Mouse (Mus musculus): ENCODE measurements around the gene Creg2. TPM values are rescaled to one million over a fixed set of nuclear protein-coding genes. Genes with fewer than 3 reads are reported as not detected.

Creg2 gene
- polyA plus RNA-seq, 1 experiment from 2014 or later: 0.06 TPM

DNA sequence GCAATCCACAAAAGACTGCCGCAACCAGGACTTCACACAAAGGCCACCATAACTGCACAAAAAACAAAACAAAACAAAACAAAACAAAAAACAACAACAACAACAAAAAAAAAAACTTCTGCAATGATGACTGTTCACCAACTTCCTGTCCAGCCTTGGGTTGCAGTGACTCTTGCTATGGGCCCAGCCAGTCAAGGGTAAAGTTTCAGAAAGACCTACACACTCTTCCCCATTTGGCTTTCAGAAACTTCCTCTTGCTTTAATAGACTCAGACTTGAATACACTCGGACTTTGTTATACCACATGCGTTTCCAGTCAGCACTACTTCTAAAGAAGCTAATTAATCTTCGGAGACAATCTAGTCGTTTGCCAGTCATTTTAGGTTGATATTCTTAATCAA lies 61.1 kb downstream of the Creg2 start:
- no peak for ATAC-seq (ENCODE audit: borderline replicate concordance, extremely low read depth, low FRiP score, low TSS enrichment)
- H3K9me3 ChIP-seq: no peaks in the 10 kb centered on the region
- H3K36me3 ChIP-seq: no peaks in the 10 kb centered on the region
- H3K4me3 ChIP-seq: no peak overlapping the region
- H3K27ac ChIP-seq: no peak overlapping the region
- no peak overlapping the region for H3K9ac ChIP-seq
- no peak overlapping the region for H3K4me2 ChIP-seq
- 74% methylated on average over 5 of the region's 5 CpGs for WGBS
- no peaks in the 10 kb centered on the region for H3K4me1 ChIP-seq
- no peaks in the 10 kb centered on the region for H3K27me3 ChIP-seq

DNA sequence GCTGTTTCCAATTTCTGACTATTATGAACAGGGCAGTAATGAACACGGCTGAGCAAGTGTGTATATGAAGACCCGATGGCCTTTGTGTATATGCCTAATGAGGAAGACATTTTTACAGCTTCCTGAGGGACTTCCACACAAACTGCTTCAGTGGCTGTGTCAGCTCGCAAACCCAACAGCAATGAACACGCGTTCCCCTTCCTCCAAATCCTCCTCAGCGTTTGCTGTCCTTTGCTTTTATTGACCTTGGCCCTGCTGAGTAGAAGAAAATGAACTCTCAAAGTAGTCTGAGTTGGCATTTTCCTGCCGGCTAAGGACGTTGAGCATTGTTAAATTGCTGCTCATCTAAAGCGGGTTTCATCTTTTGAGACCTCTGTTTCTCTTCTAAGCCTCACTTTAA lies 65.9 kb downstream of the Creg2 start:
- Histone ChIP-seq H3K36me3 (no peaks in the 10 kb centered on the region), H3K9ac (no peak overlapping the region), H3K27me3 (0 out of 2 replicates have a peak, but pooled peaks cover 4% of the 10 kb centered on the region), H3K9me3 (no peaks in the 10 kb centered on the region), H3K4me2 (no peak overlapping the region), H3K27ac (no peak overlapping the region), H3K4me3 (no peak overlapping the region), H3K4me1 (no peaks in the 10 kb centered on the region)
- 76% methylated on average over 9 of the region's 9 CpGs for WGBS
- no peak for ATAC-seq (ENCODE audit: borderline replicate concordance, extremely low read depth, low FRiP score, low TSS enrichment)

DNA sequence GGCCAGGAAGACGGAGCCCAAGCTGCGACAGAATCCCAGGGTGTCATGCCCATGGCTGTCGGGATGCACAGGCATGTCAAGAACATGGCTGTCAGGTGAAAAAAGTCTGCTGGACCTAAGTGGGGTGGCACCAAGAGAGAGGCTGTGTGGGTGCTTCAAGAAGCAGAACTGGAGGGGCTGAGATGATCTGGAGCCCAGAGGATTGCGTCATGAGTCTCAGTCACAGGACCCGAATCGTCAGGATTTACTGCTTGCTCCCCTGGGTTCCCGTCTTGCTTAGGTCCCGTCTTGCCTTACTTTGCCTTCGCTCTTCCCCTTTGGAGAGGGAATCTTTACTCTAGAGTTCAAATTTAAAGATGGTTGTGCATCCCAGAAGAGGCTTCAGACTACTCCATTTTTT lies 68.1 kb downstream of the Creg2 start:
- no peak for ATAC-seq (ENCODE audit: borderline replicate concordance, extremely low read depth, low FRiP score, low TSS enrichment)
- Histone ChIP-seq H3K9me3 (no peaks in the 10 kb centered on the region), H3K4me1 (no peaks in the 10 kb centered on the region; the same call in 1 of the 2 replicates), H3K27ac (no peak overlapping the region), H3K36me3 (no peaks in the 10 kb centered on the region), H3K4me3 (no peak overlapping the region), H3K4me2 (no peak overlapping the region), H3K27me3 (0 out of 2 replicates have a peak, but pooled peaks cover 4% of the 10 kb centered on the region), H3K9ac (no peak overlapping the region)
- WGBS: 78% methylated on average over 9 of the region's 9 CpGs

DNA sequence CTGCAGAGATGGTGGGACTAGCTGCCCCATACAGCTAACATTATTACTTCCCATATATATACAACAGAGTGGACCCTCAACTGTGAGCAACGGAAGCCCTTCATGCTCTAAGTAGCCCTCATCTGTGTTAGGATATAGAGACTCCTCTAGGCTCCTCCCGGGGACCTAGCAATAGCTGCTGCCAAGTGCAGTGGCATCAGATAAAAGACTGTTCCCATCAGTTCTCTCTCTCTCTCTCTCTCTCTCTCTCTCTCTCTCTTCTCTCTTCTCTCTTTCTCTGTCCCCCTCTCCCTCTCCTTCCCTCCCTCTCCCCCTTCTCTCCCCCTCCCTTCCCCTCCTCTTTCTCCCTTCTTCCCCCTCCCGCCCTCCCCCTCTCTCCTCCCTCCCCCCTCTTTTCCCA lies 70.1 kb downstream of the Creg2 start:
- Histone ChIP-seq H3K4me1 (peaks cover 6% of the 10 kb centered on the region), H3K9ac (no peak overlapping the region), H3K4me3 (no peak overlapping the region), H3K27ac (no peak overlapping the region), H3K9me3 (no peaks in the 10 kb centered on the region), H3K36me3 (no peaks in the 10 kb centered on the region), H3K27me3 (0 out of 2 replicates have a peak, but pooled peaks cover 4% of the 10 kb centered on the region), H3K4me2 (no peak overlapping the region)
- 51% methylated on average over 2 of the region's 3 CpGs for WGBS
- no peak for ATAC-seq (ENCODE audit: borderline replicate concordance, extremely low read depth, low FRiP score, low TSS enrichment)

DNA sequence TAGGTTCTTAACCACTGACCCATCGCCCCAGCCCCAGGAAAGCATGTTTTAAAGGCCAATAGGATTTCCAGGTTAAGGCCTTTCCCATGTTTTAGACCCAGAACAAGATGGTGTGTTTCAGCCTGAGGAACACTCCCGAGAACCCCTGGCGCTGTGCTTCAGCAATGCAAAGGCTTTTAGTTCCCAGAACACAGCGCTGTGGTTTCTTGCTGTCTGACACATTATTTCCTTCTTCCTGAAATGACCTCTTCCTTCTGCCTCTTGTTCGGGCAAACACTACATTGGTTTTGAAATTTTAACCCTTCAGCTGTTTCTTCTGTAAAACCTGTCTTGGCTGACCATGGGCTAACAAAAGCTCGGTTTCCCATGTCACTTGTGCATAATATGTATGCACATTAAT lies 72.1 kb downstream of the Creg2 start:
- Histone ChIP-seq H3K4me3 (no peak overlapping the region), H3K9ac (no peak overlapping the region), H3K36me3 (no peaks in the 10 kb centered on the region), H3K9me3 (no peaks in the 10 kb centered on the region), H3K4me2 (no peak overlapping the region), H3K4me1 (peaks cover 25% of the 10 kb centered on the region), H3K27ac (peak overlapping the region; percentile 29; the same call in 1 of the 2 replicates), H3K27me3 (0 out of 2 replicates have a peak, but pooled peaks cover 4% of the 10 kb centered on the region)
- WGBS: 60% methylated on average over 6 of the region's 6 CpGs
- ATAC-seq (ENCODE audit: borderline replicate concordance, extremely low read depth, low FRiP score, low TSS enrichment): no peak

DNA sequence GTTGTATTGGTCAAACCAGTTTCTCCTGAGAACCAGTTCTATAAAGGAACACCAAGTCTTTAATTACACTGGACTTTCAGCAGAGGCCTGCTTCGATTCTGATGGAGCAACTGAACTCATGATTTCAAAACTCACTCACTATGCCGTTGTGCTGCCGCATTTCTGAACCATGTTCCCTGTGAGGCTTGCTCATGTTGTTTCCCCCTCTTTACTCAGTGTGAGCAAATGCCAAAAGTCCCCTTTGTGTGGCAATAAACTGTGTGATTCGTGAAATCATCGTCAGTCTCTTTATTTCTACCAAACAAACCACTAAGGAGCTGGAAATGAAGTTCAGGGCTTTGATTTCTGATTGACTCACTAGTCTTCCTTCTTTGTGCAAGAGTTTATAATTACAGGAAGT lies 72.8 kb downstream of the Creg2 start:
- H3K9me3 ChIP-seq: no peaks in the 10 kb centered on the region
- no peak overlapping the region for H3K4me3 ChIP-seq
- 0 out of 2 replicates have a peak, but pooled peaks cover 4% of the 10 kb centered on the region for H3K27me3 ChIP-seq
- H3K36me3 ChIP-seq: no peaks in the 10 kb centered on the region
- no peak for ATAC-seq (ENCODE audit: borderline replicate concordance, extremely low read depth, low FRiP score, low TSS enrichment)
- H3K9ac ChIP-seq: no peak overlapping the region
- H3K4me2 ChIP-seq: no peak overlapping the region
- H3K27ac ChIP-seq: no peak overlapping the region
- WGBS: 76% methylated on average over 5 of the region's 5 CpGs
- peaks cover 28% of the 10 kb centered on the region for H3K4me1 ChIP-seq

DNA sequence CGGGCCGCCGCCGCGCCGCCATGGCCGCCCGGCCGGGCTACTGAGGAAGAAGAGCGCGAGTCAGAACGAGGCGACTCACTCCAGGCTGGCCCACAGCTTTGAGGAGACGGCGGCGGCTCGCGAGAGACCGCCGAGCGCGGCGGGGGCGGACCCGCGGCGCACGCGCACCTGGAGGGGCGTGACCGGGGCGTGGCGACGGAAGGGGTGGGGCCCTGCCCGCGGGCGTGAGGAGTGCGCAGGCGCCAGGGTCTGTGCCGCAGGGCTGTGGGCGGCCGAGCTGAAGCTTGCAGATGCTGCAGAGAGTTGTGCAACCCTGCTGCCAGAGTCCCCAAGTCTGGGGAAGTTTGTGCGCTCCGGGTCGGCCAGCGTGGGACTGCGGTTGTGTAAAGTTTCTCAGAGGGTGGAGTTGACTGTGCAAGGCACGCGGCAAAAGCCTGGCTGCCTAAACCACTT lies 74.0 kb downstream of the Creg2 start, which contains the start of gene Rnf149:
Gene Rnf149 (minus strand): TSS at position 153 of the 453 bp plus-strand sequence.
- WGBS: under 1% methylated on average over 48 of the region's 49 CpGs
- peak; percentile 97 for ATAC-seq (ENCODE audit: borderline replicate concordance, extremely low read depth, low FRiP score, low TSS enrichment)
- Histone ChIP-seq H3K4me2 (peak within 1 kb of the TSS; percentile 66), H3K9me3 (no peaks in the 10 kb centered on the region), H3K27me3 (no peaks in the 10 kb centered on the region), H3K36me3 (no peaks in the 10 kb centered on the region), H3K27ac (peak within 1 kb of the TSS; percentile 99), H3K4me3 (peak within 1 kb of the TSS; percentile 73), H3K4me1 (peaks cover 28% of the 10 kb centered on the region), H3K9ac (peak within 1 kb of the TSS; percentile 85)

DNA sequence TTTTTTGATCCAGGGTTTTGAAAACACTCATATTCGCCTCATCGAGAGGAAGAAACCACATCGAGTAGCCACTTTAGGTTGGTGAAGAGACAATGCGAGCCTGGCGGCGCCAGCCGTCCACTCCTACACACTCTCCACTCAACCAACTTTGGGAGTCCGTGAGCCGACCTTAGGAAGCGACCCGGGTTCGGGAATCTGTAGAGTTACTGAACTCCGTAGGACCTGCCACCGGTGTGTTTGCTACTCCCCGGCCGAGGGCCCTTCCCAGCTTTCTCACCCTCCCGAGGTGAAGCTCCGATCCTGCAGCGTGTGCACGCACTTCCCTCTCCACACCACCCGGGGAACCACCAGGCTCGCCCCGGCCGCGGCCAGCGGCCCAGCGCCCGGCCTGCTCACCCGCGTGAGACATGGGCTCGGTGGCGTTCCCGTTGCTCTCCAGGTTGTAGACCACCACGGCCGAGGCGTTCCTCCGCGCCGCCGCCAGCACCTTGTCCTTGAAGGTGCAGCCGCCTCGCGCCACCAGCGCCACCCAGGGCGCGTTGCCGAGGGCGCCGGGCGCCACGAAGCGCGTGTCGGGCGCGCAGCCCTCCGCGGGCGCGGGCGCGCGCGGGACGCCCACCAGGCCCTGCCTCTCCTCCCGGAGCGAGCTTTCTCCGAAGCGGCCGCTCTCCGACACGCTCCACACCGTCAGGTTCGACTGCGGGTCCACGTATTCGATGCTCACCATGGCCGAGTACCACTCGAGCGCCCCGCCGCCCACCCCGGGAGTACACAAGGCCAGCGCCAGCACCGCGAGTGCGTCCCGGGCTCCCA lies 74.6 kb downstream of the Creg2 start:
- Histone ChIP-seq H3K27ac (peak overlapping the region; percentile 99), H3K4me1 (peaks cover 28% of the 10 kb centered on the region), H3K36me3 (no peaks in the 10 kb centered on the region), H3K4me3 (peak overlapping the region; percentile 73), H3K4me2 (peak overlapping the region; percentile 66), H3K9ac (peak overlapping the region; percentile 85), H3K9me3 (no peaks in the 10 kb centered on the region), H3K27me3 (no peaks in the 10 kb centered on the region)
- ATAC-seq (ENCODE audit: borderline replicate concordance, extremely low read depth, low FRiP score, low TSS enrichment): peak; percentile 75
- under 1% methylated on average over 88 of the region's 88 CpGs for WGBS

DNA sequence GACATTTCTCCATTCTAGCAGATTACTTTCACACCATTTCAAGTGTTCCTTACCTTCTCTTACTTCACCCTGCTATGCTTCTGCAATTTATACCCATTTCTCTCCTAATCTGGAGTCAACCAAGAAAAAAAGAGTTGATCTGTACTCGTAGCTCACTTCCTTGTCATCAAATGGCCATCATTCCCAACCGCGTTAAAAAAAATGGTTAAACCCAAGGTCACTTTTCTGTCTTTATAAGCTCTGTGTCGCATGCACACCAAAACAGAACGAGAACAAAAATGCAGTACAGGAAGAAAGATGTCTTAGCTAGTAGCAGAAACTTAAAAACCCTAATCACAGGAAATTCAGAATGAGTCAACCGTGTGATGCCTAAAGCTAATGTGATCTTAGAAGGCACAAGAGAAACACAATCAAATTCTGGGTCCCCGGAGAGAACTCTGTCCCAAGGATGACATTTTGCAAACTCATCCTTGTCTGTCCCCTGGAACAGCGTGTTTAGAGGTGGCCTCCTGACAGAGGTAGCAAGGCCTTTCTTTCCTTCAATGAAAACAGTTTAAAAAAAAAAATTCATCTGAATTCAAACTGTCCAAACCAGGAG lies 75.4 kb downstream of the Creg2 start:
- no peaks in the 10 kb centered on the region for H3K9me3 ChIP-seq
- 6% methylated on average over 8 of the region's 8 CpGs for WGBS
- ATAC-seq (ENCODE audit: borderline replicate concordance, extremely low read depth, low FRiP score, low TSS enrichment): no peak
- H3K9ac ChIP-seq: peak overlapping the region; percentile 85
- H3K36me3 ChIP-seq: no peaks in the 10 kb centered on the region
- H3K27ac ChIP-seq: peak overlapping the region; percentile 99; the same call in 1 of the 2 replicates
- peak overlapping the region; percentile 66 for H3K4me2 ChIP-seq
- H3K27me3 ChIP-seq: no peaks in the 10 kb centered on the region
- H3K4me3 ChIP-seq: peak overlapping the region; percentile 73
- peaks cover 28% of the 10 kb centered on the region for H3K4me1 ChIP-seq

DNA sequence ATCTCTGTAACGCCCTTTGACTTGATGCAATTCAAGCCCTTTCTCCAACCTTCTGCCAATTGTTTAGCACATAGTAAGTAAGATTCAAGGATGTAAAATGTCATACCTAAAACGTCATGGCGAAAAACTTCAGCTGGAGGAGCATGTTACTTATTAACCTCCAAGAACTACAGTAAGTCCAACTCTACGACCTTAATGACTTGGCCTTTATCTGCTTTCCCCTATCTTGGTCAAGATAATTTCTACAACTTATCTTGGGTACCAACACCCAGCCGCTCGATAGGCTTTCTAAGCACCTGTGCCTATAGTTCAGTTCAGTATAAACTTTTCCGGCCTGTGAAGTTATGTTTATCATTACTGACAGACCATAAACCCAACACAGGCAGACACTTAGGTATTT lies 77.4 kb downstream of the Creg2 start:
- WGBS: 51% methylated on average over 7 of the region's 7 CpGs
- H3K27me3 ChIP-seq: no peaks in the 10 kb centered on the region
- H3K9ac ChIP-seq: no peak overlapping the region
- H3K36me3 ChIP-seq: no peaks in the 10 kb centered on the region
- no peak overlapping the region for H3K27ac ChIP-seq
- no peak overlapping the region for H3K4me3 ChIP-seq
- H3K4me2 ChIP-seq: no peak overlapping the region; the same call in 1 of the 2 replicates
- ATAC-seq (ENCODE audit: borderline replicate concordance, extremely low read depth, low FRiP score, low TSS enrichment): no peak
- H3K4me1 ChIP-seq: peaks cover 28% of the 10 kb centered on the region
- H3K9me3 ChIP-seq: no peaks in the 10 kb centered on the region

DNA sequence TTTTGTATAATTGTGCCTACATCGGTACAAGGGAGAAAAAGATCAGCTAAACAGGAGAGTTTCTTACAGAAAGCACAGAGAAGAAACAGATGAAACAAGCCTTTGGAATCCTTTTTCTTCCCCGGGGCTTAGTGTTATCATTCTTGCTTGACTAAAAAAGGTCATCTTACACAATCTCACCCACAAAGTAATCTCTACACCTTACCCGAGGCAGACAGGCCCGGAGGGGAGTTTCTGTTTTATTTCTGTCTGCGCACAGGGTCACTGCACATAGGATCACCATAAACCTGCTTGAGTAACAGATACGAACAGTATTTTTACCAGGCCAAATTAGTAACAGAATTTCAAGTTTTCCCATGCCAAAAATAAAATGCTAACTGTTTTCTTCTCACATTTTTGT lies 79.6 kb downstream of the Creg2 start:
- H3K4me3 ChIP-seq: no peak overlapping the region
- ATAC-seq (ENCODE audit: borderline replicate concordance, extremely low read depth, low FRiP score, low TSS enrichment): no peak
- H3K4me2 ChIP-seq: no peak overlapping the region
- WGBS: 56% methylated on average over 6 of the region's 6 CpGs
- no peaks in the 10 kb centered on the region for H3K9me3 ChIP-seq
- H3K9ac ChIP-seq: no peak overlapping the region
- no peak overlapping the region for H3K27ac ChIP-seq
- H3K4me1 ChIP-seq: peaks cover 22% of the 10 kb centered on the region
- H3K36me3 ChIP-seq: no peaks in the 10 kb centered on the region
- no peaks in the 10 kb centered on the region for H3K27me3 ChIP-seq
